Mouse (Mus musculus): ENCODE measurements at regions not wholly inside any gene's neighbourhood (a gene's known extent, or its start where the extent isn't known, plus 50 kb on each side); places are given as distances from the start of the nearest gene placed in this dataset.

DNA sequence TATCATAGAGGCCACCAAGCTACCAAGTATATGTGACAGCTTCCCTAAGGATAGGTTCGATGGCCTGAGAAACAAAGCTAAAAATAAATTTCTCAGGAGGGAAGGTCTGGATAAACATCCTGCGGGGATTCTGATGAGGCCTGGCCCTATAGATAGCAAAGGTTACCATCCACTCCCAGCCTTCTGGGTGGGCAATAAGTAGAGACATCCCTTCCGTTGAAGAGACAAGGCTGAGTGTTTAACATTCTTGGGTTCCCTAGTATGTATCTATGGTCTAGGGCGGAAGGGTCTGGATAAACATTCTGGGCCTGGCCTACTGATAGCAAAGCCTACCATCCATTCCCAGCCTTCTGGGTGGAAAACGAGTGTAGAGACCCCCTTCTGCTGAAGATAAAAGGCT lies 180.5 kb upstream of the Dlk1 start:
- no peaks in the 10 kb centered on the region for H3K4me1 ChIP-seq (replicated peaks; ENCODE audit: control insufficient read depth, insufficient read depth, low read length)
- no peaks in the 10 kb centered on the region for H3K27me3 ChIP-seq (replicated peaks; ENCODE audit: control insufficient read depth, insufficient read depth, low read length)
- H3K9me3 ChIP-seq (ENCODE audit: control insufficient read depth, low read length): no peaks in the 10 kb centered on the region
- H3K36me3 ChIP-seq (ENCODE audit: control insufficient read depth, insufficient read depth): no peaks in the 10 kb centered on the region
- H3K4me2 ChIP-seq (ENCODE audit: low read length): no peak overlapping the region
- no peak overlapping the region for H3K27ac ChIP-seq (ENCODE audit: low read length)
- no peak for ATAC-seq
- H3K9ac ChIP-seq (replicated peaks; ENCODE audit: low read depth, low read length): no peak overlapping the region
- H3K4me3 ChIP-seq (replicated peaks; ENCODE audit: low read length): no peak overlapping the region
- 85% methylated on average over 5 of the region's 5 CpGs for WGBS

DNA sequence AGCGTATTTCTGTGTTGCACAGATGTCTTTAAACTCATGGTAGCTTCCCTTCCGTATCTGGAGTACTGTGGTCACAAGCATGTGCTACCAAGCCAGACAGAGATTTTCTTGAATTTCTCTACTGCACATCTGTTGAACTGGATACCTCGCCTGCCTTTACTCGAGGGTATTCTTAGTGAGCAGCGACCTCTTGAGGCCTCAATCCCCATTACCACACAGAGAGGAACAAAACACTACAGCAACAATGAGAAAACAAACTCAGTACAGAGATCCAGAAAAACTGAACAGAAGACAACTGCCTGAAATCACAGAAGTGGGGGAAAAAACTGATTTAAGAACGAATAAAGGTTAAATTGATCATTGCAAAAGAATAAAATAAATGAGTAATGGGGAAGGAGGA lies 137.8 kb upstream of the Dlk1 start:
- Histone ChIP-seq H3K4me3 (replicated peaks; ENCODE audit: low read length) (no peak overlapping the region), H3K9me3 (ENCODE audit: control insufficient read depth, low read length) (no peaks in the 10 kb centered on the region), H3K36me3 (ENCODE audit: control insufficient read depth, insufficient read depth) (no peaks in the 10 kb centered on the region), H3K27ac (ENCODE audit: low read length) (no peak overlapping the region), H3K27me3 (replicated peaks; ENCODE audit: control insufficient read depth, insufficient read depth, low read length) (no peaks in the 10 kb centered on the region), H3K4me1 (replicated peaks; ENCODE audit: control insufficient read depth, insufficient read depth, low read length) (no peaks in the 10 kb centered on the region), H3K4me2 (ENCODE audit: low read length) (no peak overlapping the region), H3K9ac (replicated peaks; ENCODE audit: low read depth, low read length) (no peak overlapping the region)
- WGBS: 29% methylated on average over 6 of the region's 6 CpGs
- ATAC-seq: no peak

DNA sequence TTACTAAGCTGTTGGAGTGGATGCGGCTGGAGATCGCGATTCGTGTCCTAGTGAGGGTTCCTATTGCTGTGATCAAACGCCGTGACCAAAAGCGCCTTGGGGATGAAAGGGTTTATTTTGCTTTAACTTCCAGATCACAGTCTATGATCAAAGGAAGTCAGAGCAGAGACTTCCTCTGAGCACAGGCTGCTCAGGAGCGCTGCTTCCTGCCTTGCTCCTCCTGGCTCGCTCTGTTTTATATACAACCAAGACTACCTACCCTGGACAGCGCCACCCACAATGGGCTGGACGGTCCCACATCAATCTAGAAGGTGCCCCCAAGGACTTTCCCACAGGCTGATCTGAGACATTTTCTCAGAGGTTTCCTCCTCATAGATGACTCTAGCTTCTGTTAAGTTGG lies 126.6 kb upstream of the Dlk1 start:
- Histone ChIP-seq H3K27ac (ENCODE audit: low read length) (no peak overlapping the region), H3K4me2 (ENCODE audit: low read length) (no peak overlapping the region), H3K27me3 (replicated peaks; ENCODE audit: control insufficient read depth, insufficient read depth, low read length) (no peaks in the 10 kb centered on the region), H3K36me3 (ENCODE audit: control insufficient read depth, insufficient read depth) (no peaks in the 10 kb centered on the region), H3K9ac (replicated peaks; ENCODE audit: low read depth, low read length) (no peak overlapping the region), H3K4me1 (replicated peaks; ENCODE audit: control insufficient read depth, insufficient read depth, low read length) (no peaks in the 10 kb centered on the region), H3K9me3 (ENCODE audit: control insufficient read depth, low read length) (no peaks in the 10 kb centered on the region), H3K4me3 (replicated peaks; ENCODE audit: low read length) (no peak overlapping the region)
- ATAC-seq: no peak
- WGBS: 74% methylated on average over 11 of the region's 11 CpGs

DNA sequence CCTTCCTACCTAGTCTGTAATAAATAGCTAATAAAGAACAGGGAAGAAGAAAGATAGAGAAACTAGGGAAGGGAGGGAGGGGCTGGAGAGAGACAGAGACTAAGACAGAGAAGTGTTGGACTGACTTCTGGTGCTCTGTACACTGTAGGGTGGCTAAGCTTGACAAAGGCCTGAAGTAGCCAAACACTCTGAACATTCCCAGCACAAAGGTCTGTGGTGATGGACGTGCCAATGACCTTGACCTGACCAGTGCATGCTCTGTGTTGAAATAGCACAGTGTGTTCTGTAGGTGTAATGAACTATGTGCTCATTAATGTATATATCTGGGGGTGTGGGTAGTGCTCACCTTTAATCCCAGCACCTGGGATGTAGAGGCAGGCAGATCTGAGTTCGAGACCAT lies 81.3 kb upstream of the Dlk1 start:
- ATAC-seq: no peak
- H3K4me3 ChIP-seq (replicated peaks; ENCODE audit: low read length): no peak overlapping the region
- no peak overlapping the region for H3K9ac ChIP-seq (replicated peaks; ENCODE audit: low read depth, low read length)
- H3K27ac ChIP-seq (ENCODE audit: low read length): no peak overlapping the region
- no peaks in the 10 kb centered on the region for H3K4me1 ChIP-seq (replicated peaks; ENCODE audit: control insufficient read depth, insufficient read depth, low read length)
- no peaks in the 10 kb centered on the region for H3K27me3 ChIP-seq (replicated peaks; ENCODE audit: control insufficient read depth, insufficient read depth, low read length)
- H3K36me3 ChIP-seq (ENCODE audit: control insufficient read depth, insufficient read depth): no peaks in the 10 kb centered on the region
- 91% methylated on average over 2 of the region's 2 CpGs for WGBS
- no peak overlapping the region for H3K4me2 ChIP-seq (ENCODE audit: low read length)
- no peaks in the 10 kb centered on the region for H3K9me3 ChIP-seq (ENCODE audit: control insufficient read depth, low read length)

DNA sequence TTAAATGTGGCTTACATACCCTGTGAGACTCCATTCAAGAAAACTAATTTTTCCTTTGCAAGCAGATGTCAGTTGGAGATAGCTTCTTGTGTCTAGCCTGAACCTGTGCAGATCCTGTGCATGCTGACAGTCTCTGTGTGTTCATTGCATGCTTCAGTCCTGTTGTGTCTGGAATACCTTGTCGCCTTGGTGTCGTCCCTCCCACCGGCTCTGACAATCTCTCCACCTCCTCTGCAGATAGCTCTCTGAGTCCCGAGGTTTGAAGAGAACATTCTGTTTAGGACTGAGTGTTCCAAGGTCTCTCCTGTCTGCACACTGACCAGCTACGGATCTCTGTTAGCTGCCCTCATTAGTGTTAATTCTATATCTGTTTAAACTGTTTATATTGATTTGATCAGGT lies 66.8 kb upstream of the Dlk1 start:
- ATAC-seq: no peak
- no peak overlapping the region for H3K4me2 ChIP-seq (ENCODE audit: low read length)
- H3K27ac ChIP-seq (ENCODE audit: low read length): no peak overlapping the region
- no peaks in the 10 kb centered on the region for H3K4me1 ChIP-seq (replicated peaks; ENCODE audit: control insufficient read depth, insufficient read depth, low read length)
- H3K4me3 ChIP-seq (replicated peaks; ENCODE audit: low read length): no peak overlapping the region
- peaks cover 4% of the 10 kb centered on the region; the same call in 1 of the 2 replicates for H3K9me3 ChIP-seq (ENCODE audit: control insufficient read depth, low read length)
- no peaks in the 10 kb centered on the region for H3K27me3 ChIP-seq (replicated peaks; ENCODE audit: control insufficient read depth, insufficient read depth, low read length)
- 84% methylated on average over 5 of the region's 5 CpGs for WGBS
- no peak overlapping the region for H3K9ac ChIP-seq (replicated peaks; ENCODE audit: low read depth, low read length)
- no peaks in the 10 kb centered on the region for H3K36me3 ChIP-seq (ENCODE audit: control insufficient read depth, insufficient read depth)

DNA sequence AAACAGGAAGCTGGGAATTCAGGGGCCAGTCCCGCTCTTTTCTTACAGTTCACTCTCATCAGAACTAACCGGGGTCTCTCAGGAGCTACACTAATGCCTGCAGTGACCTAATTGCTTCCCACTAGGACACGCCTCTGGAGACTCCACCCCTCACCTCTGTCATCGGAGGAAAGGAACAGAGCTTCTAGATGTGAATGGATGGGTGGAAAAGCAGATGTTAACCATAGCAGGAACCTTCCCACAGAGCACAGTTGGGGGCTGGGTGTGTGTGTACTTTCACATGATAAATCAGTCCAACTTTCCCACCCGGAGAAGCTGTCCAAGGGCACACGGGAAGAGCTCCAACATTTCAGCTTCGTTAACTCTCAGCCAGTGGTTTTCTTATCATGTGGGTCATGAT lies 63.8 kb upstream of the Dlk1 start:
- H3K9ac ChIP-seq (replicated peaks; ENCODE audit: low read depth, low read length): no peak overlapping the region
- WGBS: 47% methylated on average over 7 of the region's 7 CpGs
- no peak overlapping the region for H3K4me3 ChIP-seq (replicated peaks; ENCODE audit: low read length)
- H3K4me2 ChIP-seq (ENCODE audit: low read length): no peak overlapping the region
- H3K27me3 ChIP-seq (replicated peaks; ENCODE audit: control insufficient read depth, insufficient read depth, low read length): no peaks in the 10 kb centered on the region
- no peak for ATAC-seq
- peaks cover 13% of the 10 kb centered on the region for H3K4me1 ChIP-seq (replicated peaks; ENCODE audit: control insufficient read depth, insufficient read depth, low read length)
- H3K36me3 ChIP-seq (ENCODE audit: control insufficient read depth, insufficient read depth): no peaks in the 10 kb centered on the region
- no peak overlapping the region for H3K27ac ChIP-seq (ENCODE audit: low read length)
- H3K9me3 ChIP-seq (ENCODE audit: control insufficient read depth, low read length): no peaks in the 10 kb centered on the region

DNA sequence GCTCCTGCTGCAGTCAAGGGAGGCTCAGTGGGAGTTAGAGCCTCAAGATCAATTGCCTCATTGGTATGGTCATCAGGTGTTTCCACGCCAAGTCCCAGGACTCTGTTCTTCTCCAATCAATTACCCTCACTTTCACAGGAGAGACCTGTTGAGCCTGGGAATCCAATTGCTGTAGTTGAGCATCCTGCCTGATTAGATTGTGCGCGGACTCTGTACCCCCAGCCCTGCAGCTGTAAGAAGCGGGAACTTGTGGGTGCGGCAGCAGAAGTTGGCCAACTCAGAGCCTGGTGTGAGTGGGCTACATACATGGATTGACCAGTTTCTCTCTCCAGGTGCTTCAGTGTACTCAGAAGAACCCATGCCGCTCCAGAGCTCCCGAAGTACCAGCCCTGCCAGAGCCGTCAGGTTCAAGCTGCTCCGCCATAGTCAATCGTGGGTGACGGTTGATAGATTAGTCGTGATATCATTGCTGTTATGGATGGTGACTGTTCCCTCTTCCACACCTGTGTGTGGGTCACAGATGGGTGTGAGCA lies 62.2 kb upstream of the Dlk1 start:
- Histone ChIP-seq H3K27me3 (replicated peaks; ENCODE audit: control insufficient read depth, insufficient read depth, low read length) (no peaks in the 10 kb centered on the region), H3K36me3 (ENCODE audit: control insufficient read depth, insufficient read depth) (no peaks in the 10 kb centered on the region), H3K9ac (replicated peaks; ENCODE audit: low read depth, low read length) (no peak overlapping the region), H3K27ac (ENCODE audit: low read length) (no peak overlapping the region), H3K9me3 (ENCODE audit: control insufficient read depth, low read length) (no peaks in the 10 kb centered on the region), H3K4me3 (replicated peaks; ENCODE audit: low read length) (no peak overlapping the region), H3K4me1 (replicated peaks; ENCODE audit: control insufficient read depth, insufficient read depth, low read length) (peaks cover 25% of the 10 kb centered on the region), H3K4me2 (ENCODE audit: low read length) (no peak overlapping the region)
- ATAC-seq: no peak
- 95% methylated on average over 12 of the region's 12 CpGs for WGBS

DNA sequence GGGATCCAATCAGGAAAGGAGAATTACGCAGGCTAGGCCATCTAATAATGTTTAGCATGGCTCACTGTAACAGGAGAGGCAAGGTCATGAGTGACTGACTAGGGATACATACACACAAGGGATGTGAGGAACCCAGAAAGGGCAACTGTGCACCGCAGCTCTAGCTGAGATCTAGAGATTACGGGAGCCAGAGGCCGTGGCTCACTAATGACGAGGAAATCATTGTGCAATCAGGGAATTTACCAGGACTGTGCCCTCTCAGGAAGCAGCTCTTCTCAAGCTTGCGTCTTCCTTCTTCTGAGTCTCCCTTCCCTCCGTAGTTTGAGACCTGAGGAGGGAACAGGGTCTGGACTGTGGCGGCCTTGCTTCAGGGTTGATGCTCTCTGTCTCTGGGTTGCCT lies 61.6 kb upstream of the Dlk1 start:
- Histone ChIP-seq H3K4me1 (replicated peaks; ENCODE audit: control insufficient read depth, insufficient read depth, low read length) (peaks cover 25% of the 10 kb centered on the region), H3K4me2 (ENCODE audit: low read length) (no peak overlapping the region), H3K27ac (ENCODE audit: low read length) (no peak overlapping the region), H3K4me3 (replicated peaks; ENCODE audit: low read length) (no peak overlapping the region), H3K9me3 (ENCODE audit: control insufficient read depth, low read length) (no peaks in the 10 kb centered on the region), H3K9ac (replicated peaks; ENCODE audit: low read depth, low read length) (no peak overlapping the region), H3K36me3 (ENCODE audit: control insufficient read depth, insufficient read depth) (no peaks in the 10 kb centered on the region), H3K27me3 (replicated peaks; ENCODE audit: control insufficient read depth, insufficient read depth, low read length) (no peaks in the 10 kb centered on the region)
- WGBS: 92% methylated on average over 8 of the region's 8 CpGs
- ATAC-seq: no peak

DNA sequence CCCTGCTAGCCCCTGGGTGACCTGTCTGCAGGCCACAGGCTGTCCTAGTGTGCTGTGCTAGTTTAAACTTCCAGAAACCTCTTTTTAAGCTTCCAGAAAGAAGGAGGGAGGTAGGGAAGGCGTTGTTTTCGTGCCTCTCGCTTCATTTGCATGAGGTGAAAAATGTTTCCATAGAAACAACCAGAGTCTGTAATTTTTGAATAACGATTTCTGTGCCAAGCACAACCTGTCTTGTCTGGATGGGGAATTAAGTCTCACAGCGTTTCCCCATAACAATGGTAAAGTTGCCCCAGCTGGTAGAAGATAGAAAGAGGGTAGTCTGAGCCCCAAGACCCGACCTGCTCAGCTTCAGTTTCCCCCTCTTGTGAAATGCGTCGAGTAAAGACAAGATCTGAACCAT lies 59.3 kb upstream of the Dlk1 start:
- peak overlapping the region; percentile 72 for H3K27ac ChIP-seq (ENCODE audit: low read length)
- ATAC-seq: peak; percentile 61
- H3K4me1 ChIP-seq (replicated peaks; ENCODE audit: control insufficient read depth, insufficient read depth, low read length): peaks cover 25% of the 10 kb centered on the region
- 8% methylated on average over 8 of the region's 8 CpGs for WGBS
- H3K4me2 ChIP-seq (ENCODE audit: low read length): peak overlapping the region; percentile 39
- H3K9me3 ChIP-seq (ENCODE audit: control insufficient read depth, low read length): no peaks in the 10 kb centered on the region
- no peaks in the 10 kb centered on the region for H3K36me3 ChIP-seq (ENCODE audit: control insufficient read depth, insufficient read depth)
- H3K9ac ChIP-seq (replicated peaks; ENCODE audit: low read depth, low read length): peak overlapping the region; percentile 40
- no peaks in the 10 kb centered on the region for H3K27me3 ChIP-seq (replicated peaks; ENCODE audit: control insufficient read depth, insufficient read depth, low read length)
- H3K4me3 ChIP-seq (replicated peaks; ENCODE audit: low read length): no peak overlapping the region

DNA sequence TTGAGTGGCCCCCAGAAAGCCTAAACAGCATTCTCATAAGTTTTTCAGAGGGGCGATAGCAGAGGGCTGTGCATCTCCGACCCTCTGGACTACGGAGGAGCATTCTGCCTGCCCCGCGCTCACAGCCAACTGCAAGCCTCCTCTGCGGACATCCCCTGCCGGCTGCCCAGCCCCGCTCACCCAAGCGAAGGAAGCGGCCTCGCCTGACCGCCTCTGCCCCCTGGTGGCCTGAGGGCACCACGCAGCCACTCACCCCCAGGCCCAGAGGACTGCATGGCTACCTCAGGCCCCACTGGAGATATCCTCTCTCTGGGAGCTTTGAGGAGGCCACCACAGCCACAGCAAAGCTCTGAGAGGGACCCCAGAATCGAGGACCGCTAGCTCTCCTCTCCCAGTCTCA lies 58.8 kb upstream of the Dlk1 start:
- Histone ChIP-seq H3K4me2 (ENCODE audit: low read length) (peak overlapping the region; percentile 39), H3K27ac (ENCODE audit: low read length) (peak overlapping the region; percentile 72), H3K4me3 (replicated peaks; ENCODE audit: low read length) (no peak overlapping the region), H3K4me1 (replicated peaks; ENCODE audit: control insufficient read depth, insufficient read depth, low read length) (peaks cover 25% of the 10 kb centered on the region), H3K36me3 (ENCODE audit: control insufficient read depth, insufficient read depth) (no peaks in the 10 kb centered on the region), H3K9ac (replicated peaks; ENCODE audit: low read depth, low read length) (peak overlapping the region; percentile 40), H3K27me3 (replicated peaks; ENCODE audit: control insufficient read depth, insufficient read depth, low read length) (no peaks in the 10 kb centered on the region), H3K9me3 (ENCODE audit: control insufficient read depth, low read length) (no peaks in the 10 kb centered on the region)
- ATAC-seq: peak; percentile 63
- 5% methylated on average over 15 of the region's 15 CpGs for WGBS
